Mouse (Mus musculus) thymus, adult 2 months (tissue): ENCODE measurements around the gene Lingo3.
A peak's percentile ranks its signal among the peaks of the same experiment; 100 is the strongest.

Experiments used
- CTCF ChIP-seq: fragments of 200-500 bp; IDR thresholded peaks from 2 replicates; pipeline ENCODE4 v1.5.1; 2012; ENCODE audit warnings: mild to moderate bottlenecking, control low read depth, low read length, moderate library complexity, borderline replicate concordance; ENCODE audit not compliant: control insufficient read depth, poor library complexity, insufficient read depth; ENCODE audit errors: extremely low read depth
- POLR2A ChIP-seq: fragments of 200-500 bp; IDR thresholded peaks from 2 replicates; pipeline ENCODE4 v1.6.1; 2012; ENCODE audit warnings: mild to moderate bottlenecking, low read length, control low read depth, moderate library complexity; ENCODE audit not compliant: control insufficient read depth, poor library complexity, insufficient read depth; ENCODE audit errors: extremely low read depth

DNA sequence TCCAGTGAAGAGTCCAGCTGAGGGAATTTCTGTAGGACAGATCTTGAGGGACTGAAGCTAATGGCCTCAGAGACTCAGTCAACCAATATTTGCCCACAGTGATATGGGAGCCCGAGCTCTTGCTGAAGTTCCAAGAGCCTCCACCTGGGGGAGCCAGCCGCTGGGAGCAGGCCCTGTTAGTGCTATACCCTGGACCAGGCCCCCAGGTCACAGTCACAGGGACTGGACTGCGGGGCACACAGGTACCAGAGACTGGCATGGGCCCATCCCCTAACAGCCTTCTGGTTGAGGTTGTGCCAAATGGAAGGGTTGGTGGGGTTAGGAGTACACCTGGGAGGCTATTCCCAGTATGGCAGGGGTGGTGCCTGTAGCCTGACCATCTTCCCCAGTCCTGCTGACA lies 37.9 kb downstream of the Lingo3 start:
- TF ChIP-seq POLR2A (no peak), CTCF (peak; percentile 74)
